Mouse (Mus musculus): Measurements from ENCODE around the gene Mocs1.

- no peak for TF ChIP-seq CTCF (IDR thresholded peaks at IDR 0.05; ENCODE audit: borderline replicate concordance, extremely low read depth, insufficient read depth, insufficient read length)
- TF ChIP-seq POLR2A (IDR thresholded peaks at IDR 0.05; ENCODE audit: borderline replicate concordance, extremely low read depth, insufficient read depth, insufficient read length, poor library complexity, severe bottlenecking) = no peak
These were observed 721 bp downstream of the Mocs1 start for GRCm38 (mm10) chr17:49428751-49429415.
